Mouse (Mus musculus) olfactory bulb, adult 2 months (tissue): Measurements from ENCODE around the gene Sfxn5.

Experiments
- CTCF ChIP-seq: fragments of 200-500 bp; IDR thresholded peaks from 2 replicates; pipeline ENCODE4 v1.5.1; 2012; ENCODE audit warnings: low read depth, mild to moderate bottlenecking, low read length, moderate library complexity; ENCODE audit not compliant: insufficient read depth
- POLR2A ChIP-seq: fragments of 200-500 bp; IDR thresholded peaks from 2 replicates; pipeline ENCODE4 v1.6.1; 2012; ENCODE audit warnings: mild to moderate bottlenecking, low read depth, low read length, moderate library complexity; ENCODE audit not compliant: insufficient read depth

DNA sequence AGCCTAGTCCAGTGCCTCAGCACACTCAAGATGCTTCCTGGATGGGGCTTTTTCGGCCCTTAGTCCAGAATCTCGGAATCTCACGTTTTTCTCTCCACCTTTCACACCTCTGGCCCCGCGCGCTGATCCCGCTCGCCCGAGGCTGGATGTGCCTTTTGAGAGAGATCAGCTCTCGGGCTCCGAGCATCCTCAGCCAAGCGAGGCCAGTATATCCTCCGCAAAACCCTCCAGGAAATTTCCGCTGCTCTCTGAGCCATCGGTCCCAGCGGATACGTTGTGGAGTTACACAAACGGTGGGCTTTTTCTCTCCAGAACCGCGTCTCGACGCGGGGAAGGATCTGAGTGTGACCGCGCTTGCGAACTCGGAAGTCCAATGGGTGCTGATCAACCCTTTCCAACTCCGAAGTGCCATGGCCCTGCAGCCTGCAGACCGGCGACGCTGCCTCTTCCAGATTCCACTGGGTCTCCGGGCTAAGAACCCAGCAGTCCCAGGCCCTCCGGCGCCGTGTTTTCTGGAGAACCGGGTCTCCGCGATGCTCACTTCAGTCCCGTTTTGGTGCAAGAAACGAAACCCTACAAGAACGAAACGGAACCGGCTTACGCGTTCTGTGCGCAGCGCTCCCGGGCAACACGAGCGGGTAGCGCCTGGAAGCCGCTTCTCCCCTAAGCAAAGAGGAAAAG is 143.2 kb downstream of the Sfxn5 start:
- TF ChIP-seq POLR2A (no peak), CTCF (no peak)
